Mouse (Mus musculus) layer of hippocampus, adult 18-20 months (tissue): ENCODE results near the gene Dqx1. TPM values are rescaled to one million over a fixed set of nuclear protein-coding genes. Genes with fewer than 3 reads are reported as not detected.

Experiments used
- DNase-seq, 2 experiments: peaks; one replicate each; pipeline ENCODE4 v3.0.0; 2022; ENCODE audit warnings: low spot score in 2 of 2
- microRNA-seq, 2 experiments: library from miRNA; unstranded; fragments of <30 nt; microRNA quantifications; one replicate each; pipeline ENCODE4 v1.2.0; 2021
- total RNA-seq, 2 experiments: library from RNA; stranded (reverse); gene quantifications; 2 replicates each; pipeline ENCODE4 v1.2.3; 2021

Dqx1 gene
- total RNA-seq, 2 experiments from 2014 or later: 0.50 to 0.61 TPM

DNA sequence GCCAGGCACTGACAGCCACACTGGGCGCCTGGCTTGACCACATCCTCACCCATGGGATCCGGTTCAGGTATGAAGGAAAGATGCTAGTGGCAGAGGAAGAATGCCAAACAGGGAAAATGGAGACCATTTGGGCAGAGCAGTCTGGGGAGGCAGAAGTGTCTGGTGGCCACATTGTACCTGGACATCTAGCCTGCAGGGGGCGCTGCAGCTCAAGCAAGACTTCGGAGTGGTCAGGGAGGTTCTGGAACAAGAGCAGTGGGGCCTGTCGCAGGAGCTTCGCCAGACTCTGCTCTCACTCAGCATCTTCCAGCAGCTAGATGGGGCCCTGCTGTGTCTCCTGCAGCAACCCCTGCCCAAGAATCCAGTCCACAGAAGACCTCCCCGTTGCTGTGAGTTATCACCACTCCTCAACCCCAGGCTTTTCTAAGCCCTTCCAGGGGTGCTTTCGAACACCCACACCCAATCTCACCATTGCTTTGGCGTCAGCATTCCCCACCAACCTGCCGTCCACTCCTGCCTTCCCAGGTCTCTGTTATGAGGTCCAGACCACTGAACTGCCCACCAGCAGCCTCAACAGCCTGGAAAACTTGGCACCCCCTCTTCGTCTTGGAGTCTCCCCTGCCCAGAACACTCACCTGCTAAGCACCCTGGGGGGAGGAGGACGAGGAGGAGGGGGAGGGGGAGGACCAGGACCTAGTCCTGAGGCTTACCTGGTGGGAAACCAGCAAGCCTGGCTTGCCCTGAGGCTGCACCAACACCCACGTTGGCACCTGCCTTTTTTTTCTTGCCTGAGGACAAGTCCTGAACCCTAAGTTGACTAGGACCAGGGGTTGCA is 50.1 kb downstream of the Dqx1 start:
- peak in 1 of 2 experiments; percentile 63 for DNase-seq

DNA sequence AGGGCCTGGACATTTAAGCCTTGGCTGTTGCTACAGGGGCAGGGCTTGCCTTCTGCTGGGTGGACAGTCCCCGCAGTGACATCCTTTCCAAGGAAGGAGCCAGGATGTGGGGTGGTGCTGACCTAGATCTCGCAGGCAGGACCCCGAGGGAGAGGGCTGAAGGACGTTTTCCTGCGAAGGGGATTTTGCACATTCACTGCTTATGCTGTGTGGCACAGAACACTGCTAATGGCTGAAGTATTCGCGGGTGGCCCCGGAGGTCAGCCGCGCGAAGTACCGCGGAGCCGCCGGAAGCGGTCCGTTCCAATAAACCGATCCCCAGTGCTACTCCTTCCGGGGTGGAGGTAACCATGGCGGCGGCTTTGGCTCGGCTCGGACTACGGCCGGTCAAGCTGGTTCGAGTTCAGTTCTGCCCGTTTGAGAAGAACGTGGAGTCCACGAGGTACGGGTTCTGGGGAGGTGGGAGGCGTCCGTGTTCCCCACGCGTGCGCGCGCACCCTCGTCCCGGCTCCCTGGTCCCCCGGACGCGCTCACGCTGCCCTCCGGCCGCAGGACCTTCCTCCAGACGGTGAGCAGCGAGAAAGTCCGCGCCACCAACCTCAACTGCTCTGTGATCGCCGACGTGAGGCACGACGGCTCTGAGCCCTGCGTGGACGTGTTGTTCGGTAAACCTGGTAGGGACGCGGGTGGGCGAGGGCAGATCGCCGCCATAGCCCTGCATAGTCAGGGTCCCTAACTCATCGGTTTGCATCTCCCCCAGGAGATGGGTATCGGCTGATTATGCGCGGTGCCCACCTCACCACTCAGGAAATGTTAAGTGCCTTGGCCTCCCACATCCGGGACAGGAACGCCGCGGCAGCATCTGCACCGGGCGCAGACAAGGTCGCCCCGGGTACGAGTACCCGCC is 51.4 kb downstream of the Dqx1 start, which contains the start of gene Mrpl53:
Gene Mrpl53, plus strand, starts transcription at position 279 of the 907 bp plus-strand sequence.
- peak; percentile 68 to 79 for DNase-seq

DNA sequence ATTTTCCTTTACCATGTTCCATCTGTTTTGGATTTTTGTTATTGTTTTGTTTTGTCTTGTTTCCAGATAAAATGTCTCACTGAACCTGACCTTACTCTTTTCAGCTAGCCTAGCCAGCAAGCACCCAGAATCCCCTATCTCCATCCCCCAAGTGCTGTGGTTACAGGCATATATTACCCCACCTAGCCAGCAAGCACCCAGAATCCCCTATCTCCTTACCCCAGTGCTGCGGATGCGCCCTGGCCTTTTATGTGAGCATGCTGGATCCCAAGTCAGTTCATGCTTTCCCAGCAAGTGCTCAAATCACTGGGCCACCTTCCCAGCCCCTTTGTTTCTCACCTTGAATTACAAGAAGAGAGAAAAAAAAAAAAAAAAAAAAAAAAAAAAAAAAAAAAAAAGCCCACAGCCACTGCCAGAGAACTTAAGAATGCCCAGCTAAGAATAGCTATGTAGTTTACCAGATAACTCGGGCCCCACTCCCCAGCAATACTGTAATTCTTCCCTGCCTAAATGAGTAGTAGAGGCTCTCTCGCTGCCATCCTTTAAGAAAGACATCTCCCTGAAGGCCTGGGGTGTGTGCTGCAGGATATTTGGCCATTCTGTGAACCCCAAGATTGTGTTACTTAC is 54.0 kb downstream of the Dqx1 start:
- DNase-seq: no peak

DNA sequence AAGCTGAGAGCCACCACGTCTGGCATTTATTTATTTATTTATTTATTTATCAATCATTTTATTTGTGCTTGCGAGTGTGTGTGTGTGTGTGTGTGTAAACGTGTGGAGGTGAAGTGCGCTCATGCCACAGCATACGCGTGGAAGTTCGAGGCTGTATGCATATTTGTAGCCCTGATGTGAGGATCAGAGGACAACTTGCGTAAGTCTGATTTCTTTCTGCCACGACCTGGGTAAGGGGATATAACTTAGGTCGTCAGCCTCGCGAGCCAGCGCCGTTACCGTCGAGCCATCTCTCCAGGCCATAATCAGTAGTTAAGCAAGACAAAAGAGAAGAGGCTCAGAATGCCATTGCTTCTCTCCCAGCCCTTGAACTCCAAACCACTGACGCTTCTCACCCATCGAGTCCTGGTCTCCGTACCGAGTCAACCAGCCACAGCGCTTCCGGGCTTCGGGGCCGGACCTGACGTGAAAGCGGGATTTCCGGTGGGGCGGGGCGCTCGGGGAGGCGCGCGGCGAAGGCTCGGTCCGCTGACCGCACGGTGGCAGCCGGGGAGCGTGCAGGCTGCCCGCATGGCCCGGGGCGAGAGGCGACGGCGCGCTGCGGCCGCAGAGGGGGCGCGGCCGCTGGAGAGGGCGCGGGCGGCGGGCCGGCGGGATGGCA is 57.5 kb downstream of the Dqx1 start, which contains the start of gene Mogs:
Gene Mogs, plus strand, starts transcription at position 486 of the 661 bp plus-strand sequence.
- peak; percentile 88 to 93 for DNase-seq

DNA sequence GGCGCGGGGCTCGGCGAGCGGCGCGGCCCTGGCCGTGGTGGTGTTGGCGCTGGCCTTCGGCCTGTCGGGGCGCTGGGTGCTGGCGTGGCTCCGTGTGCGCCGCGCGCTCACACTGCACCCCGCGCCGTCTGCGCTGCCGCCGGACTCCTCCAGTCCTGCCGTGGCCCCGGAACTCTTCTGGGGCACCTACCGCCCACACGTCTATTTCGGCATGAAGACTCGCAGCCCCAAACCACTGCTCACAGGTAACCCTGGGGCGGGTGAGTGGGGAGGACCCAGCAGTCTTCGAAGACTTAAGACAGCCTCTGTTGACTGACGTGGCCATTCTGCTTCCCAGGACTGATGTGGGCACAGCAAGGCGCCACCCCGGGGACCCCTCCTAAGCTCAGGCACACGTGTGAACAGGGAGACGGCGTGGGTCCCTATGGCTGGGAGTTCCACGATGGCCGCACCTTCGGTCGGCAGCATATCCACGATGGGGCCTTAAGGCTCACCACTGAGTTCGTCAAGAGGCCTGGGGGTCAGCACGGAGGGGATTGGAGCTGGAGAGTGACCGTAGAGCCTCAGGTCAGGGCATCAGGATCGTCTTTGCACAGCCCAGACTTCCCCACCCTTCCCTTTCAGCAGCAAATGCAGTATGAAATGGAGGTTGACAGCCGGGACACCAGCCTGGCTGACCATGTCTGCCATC is 58.2 kb downstream of the Dqx1 start:
- no peak for DNase-seq

DNA sequence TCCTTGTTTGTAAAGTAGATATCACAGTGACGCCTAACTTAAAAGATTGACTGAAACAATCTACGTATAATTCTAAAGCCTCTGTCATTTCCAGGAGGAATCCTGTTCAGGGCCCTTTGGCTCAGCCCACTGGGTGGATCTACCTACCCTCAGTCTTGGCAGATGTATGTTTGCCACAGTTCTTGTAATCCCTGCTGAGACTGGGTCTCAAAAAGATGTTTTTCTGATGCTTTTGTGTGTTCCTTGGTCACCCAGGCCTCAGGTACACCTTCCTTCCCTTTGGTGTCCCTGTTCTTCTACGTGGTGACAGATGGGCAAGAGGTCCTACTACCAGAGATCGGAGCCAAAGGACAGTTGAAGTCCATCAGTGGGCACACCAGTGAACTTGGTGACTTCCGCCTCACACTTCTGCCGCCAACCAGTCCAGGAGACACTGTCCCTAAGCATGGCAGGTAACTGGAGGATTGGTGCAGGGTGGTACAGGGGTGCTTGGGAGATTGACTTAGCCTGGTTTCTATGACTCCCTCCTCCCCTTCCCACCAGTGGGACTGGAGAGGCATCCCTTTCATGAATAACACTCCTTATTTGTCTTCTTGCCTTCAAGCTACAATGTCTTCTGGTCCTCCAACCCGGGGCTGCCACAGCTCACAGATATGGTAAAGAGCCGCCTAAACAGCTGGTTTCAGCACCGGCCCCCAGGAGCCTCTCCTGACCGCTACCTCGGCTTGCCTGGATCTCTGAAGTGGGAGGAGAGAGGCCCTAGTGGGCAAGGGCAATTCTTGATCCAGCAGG is 58.9 kb downstream of the Dqx1 start:
- no peak for DNase-seq

Small RNA genes within 50 kb of the gene (microRNA-seq; reads per million reads assigned to microRNA genes)
- gene Mir3470a (0 reads per million in 2 experiments), gene Mir7040 (0.20 to 0.25 reads per million in 2 experiments)

Other genes starting within 250 kb of the Dqx1 start
- gene Sema4f, start 118.1 kb upstream of the Dqx1 start, total RNA-seq: 10 to 100 TPM; 40.1 to 40.8 TPM
- not detected for gene M1ap, start 110.9 kb upstream of the Dqx1 start, total RNA-seq
- 1 to 10 TPM; 3.8 to 4.3 TPM for gene Dok1, start 24.4 kb upstream of the Dqx1 start, total RNA-seq
- gene Loxl3, start 23.7 kb upstream of the Dqx1 start, total RNA-seq: 1 to 10 TPM; 2.5 to 2.8 TPM
- gene Aup1, start 3.3 kb upstream of the Dqx1 start, total RNA-seq: 100 to 1,000 TPM; 125 to 137 TPM
- 10 to 100 TPM; 43.3 to 47.7 TPM for gene Htra2, start 2.6 kb upstream of the Dqx1 start, total RNA-seq
- gene Tlx2, start 12.4 kb downstream of the Dqx1 start, total RNA-seq: not detected
- 10 to 100 TPM; 33.7 to 37.9 TPM for gene Pcgf1, start 20.0 kb downstream of the Dqx1 start, total RNA-seq
- not detected for gene Lbx2, start 28.5 kb downstream of the Dqx1 start, total RNA-seq
- 1 to 10 TPM; 7.7 to 9.4 TPM for gene Ccdc142, start 43.8 kb downstream of the Dqx1 start, total RNA-seq
- gene Gm42688, start 43.8 kb downstream of the Dqx1 start, total RNA-seq: 1 to 10 TPM; 6.5 to 7.6 TPM
- gene Mrpl53, start 51.2 kb downstream of the Dqx1 start, total RNA-seq: 10 to 100 TPM; 58.4 to 69.3 TPM
- 10 to 100 TPM; 27.0 TPM for gene Mogs, start 57.7 kb downstream of the Dqx1 start, total RNA-seq
- 10 to 100 TPM; 47.4 to 52.5 TPM for gene Wbp1, start 63.7 kb downstream of the Dqx1 start, total RNA-seq
- 10 to 100 TPM; 28.0 to 29.5 TPM for gene Ino80b, start 67.6 kb downstream of the Dqx1 start, total RNA-seq
- 10 to 100 TPM; 73.5 to 75.8 TPM for gene Rtkn, start 77.6 kb downstream of the Dqx1 start, total RNA-seq
- 10 to 100 TPM; 24.4 to 27.6 TPM for gene Wdr54, start 98.6 kb downstream of the Dqx1 start, total RNA-seq
- gene 1700003E16Rik, start 98.6 kb downstream of the Dqx1 start, total RNA-seq: 10 to 100 TPM; 25.3 to 26.1 TPM
- 100 to 1,000 TPM; 398 to 403 TPM for gene Dctn1, start 108.1 kb downstream of the Dqx1 start, total RNA-seq
- gene Slc4a5, start 162.0 kb downstream of the Dqx1 start, total RNA-seq: 1 to 10 TPM in 1 of 2 experiments, under 1 TPM in 1; 0.25 to 1.2 TPM